Mouse (Mus musculus) layer of hippocampus, adult 8-10 months (tissue): ENCODE results near the gene Cntf. TPM values are rescaled to one million over a fixed set of nuclear protein-coding genes. Genes with fewer than 3 reads are reported as not detected.
A peak's percentile ranks its signal among the peaks of the same experiment; 100 is the strongest.
"Not testable (repeated sequence)": the region's sequence is repeated elsewhere in the genome, so short reads cannot be mapped to it uniquely, and the experiment has no call there.

Experiments
- DNase-seq, 2 experiments: peaks; one replicate each; pipeline ENCODE4 v3.0.0; 2022; ENCODE audit warnings: low spot score in 2 of 2
- total RNA-seq, 4 experiments: library from RNA; stranded (reverse); gene quantifications; 2 replicates each; pipeline ENCODE4 v1.2.4; 2022

The Cntf gene
- total RNA-seq, 4 experiments from 2014 or later = 4.0 to 4.9 (median 4.6) TPM

DNA sequence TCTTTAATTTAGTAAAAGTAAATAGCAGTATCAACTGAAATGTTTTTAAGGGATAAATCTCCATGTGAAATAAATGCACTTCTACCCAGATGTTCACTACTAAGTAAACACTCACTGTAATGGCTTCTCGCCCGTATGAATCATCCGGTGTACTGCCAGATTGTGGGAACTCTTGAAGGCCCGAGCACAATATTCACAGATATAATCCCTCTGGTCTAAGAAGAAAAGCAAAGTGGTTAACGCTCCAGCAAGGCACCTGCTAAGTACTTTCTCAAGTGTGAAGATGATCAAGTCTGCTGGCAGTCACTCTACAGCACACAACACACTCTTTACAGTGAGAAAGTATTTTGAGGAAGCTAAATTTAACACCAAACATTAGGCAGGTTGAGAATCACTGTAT, 5.5 kb upstream of the Cntf start:
- DNase-seq = no peak

DNA sequence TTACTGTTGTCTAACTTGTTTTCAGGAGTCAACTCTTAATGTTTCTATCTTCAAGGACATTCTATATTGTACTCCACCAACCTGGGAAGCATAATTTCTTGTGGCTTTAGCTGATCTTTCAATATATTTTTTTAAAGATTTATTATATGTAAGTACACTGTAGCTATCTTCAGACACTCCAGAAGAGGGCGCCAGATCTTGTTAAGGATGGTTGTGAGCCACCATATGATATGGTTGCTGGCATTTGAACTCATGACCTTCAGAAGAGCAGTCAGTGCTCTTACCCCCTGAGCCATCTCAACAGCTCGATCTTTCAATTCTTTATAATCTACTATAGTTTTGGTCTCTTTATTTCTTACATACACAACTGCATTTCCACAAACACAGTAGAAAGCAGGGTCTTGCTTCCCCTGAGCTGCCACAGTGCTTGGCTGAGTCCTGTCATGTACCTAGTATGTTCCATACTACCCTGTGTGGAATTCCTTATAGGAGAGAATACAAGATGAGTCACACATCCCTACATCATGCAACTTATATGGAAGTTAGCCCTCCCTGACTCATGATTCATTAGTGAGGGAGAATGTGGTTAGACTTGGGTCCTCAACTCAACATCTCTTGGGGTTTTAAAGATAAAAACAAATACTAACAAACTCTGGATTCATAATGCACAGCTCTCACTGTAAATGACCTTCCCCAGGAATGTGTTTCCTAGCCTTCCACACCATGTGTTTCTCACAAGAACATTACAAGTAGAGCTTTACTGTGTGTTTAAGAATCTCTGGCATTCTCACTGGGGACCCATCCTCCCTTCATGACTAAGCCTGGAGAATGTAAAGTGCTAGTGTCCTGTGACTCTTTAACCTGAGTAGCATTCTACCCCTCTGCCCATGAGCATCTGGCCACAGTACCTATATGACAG, 3.0 kb downstream of the Cntf start:
- DNase-seq = no peak

- DNase-seq = peak; percentile 52 to 55
These were observed 5.8 kb downstream of the Cntf start for GRCm38 (mm10) chr19:12759656-12760055.

DNA sequence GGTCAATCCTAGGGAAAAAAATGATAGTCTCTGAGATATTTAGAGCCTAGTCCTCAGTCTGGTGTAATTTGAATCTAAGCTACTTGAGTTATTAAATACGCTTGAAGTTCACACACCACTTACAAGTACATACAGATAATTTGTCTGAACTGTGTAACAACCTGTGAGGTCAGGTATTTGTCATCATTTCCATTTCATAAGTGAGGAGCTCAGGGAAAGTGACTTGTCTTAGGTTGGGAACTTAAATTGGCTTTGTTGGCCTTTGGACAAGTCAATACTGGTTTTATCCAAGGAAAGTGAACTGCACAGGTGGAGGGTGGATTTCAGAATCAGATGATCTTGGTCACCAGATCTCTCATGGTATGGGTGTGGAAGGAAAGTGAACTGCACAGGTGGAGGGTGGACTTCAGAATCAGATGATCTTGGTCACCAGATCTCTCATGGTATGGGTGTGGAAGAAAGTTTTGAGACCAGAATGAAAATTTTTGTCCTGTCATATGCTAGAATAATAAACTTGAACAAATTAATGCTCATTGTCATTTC, 6.4 kb downstream of the Cntf start:
- DNase-seq = no peak

- no peak for DNase-seq
These were observed 9.1 kb downstream of the Cntf start for GRCm38 (mm10) chr19:12756286-12756685.

- DNase-seq = no peak
These were observed 33.5 kb downstream of the Cntf start for GRCm38 (mm10) chr19:12731950-12732349.

GRCm38 (mm10) chr19:12731036-12731435, 34.4 kb downstream of the Cntf start:
- DNase-seq = no peak

DNA sequence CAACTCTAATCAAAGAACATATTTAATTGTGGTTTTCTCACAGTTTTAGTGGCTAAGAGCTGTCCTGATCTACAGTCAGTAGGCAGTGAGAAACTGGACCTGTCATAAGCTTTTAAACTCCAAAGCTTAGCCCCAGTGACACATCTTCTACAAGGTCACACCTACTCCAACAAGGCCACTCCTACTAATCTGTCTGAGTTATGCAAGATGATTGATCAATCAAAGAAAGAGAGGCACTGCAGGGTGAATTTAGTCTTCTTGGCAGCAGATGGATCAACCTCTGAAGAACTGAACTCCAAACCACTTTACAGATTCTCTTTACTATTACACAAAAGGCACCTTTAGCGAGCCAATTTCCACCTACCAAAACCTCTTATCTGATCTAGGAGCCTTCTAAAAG, 39.6 kb downstream of the Cntf start:
- DNase-seq = no peak

DNA sequence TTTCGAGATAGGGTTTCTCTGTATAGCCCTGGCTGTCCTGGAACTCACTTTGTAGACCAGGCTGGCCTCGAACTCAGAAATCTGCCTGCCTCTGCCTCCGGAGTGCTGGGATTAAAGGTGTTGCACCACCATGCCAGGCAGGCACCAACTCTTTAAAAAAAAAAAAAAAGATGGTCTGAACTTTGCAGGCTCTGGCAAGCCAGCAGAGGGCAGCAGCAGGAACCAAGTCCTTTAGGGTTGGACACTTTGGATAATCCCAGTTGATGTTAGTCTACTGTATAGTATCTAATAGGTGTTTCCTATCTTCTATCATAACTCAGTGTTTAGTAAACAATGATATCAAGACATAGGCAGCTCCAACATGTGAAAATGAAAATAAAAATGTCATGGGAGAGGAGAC, 43.1 kb downstream of the Cntf start:
- no peak for DNase-seq

- not testable (repeated sequence) for DNase-seq
These were observed 43.8 kb downstream of the Cntf start for GRCm38 (mm10) chr19:12721596-12721995.

- DNase-seq = not testable (repeated sequence)
These were observed 44.5 kb downstream of the Cntf start for GRCm38 (mm10) chr19:12720919-12721318.

GRCm38 (mm10) chr19:12720463-12720862, 45.0 kb downstream of the Cntf start:
- DNase-seq = no peak

- no peak for DNase-seq
These were observed 46.2 kb downstream of the Cntf start for GRCm38 (mm10) chr19:12719189-12719588.

Other genes with a start within 250 kb of the Cntf start
- gene Fam111a, start 219.9 kb downstream of the Cntf start, total RNA-seq = 1 to 10 TPM; 1.4 to 3.9 (median 2.3) TPM
- not detected for gene Gm4952, start 165.7 kb downstream of the Cntf start, total RNA-seq
- gene Glyat, start 132.3 kb downstream of the Cntf start, total RNA-seq = under 1 TPM in 3 of 4 experiments, not detected in 1; 0.11 to 0.32 (median 0.16) TPM
- gene Olfr1442, start 95.2 kb downstream of the Cntf start, total RNA-seq = not detected
- gene Olfr1443, start 87.5 kb downstream of the Cntf start, total RNA-seq = not detected
- not detected for gene Keg1, start 69.8 kb downstream of the Cntf start, total RNA-seq
- 10 to 100 TPM; 87.1 to 94.7 (median 90.9) TPM for gene Zfp91, start 30.5 kb upstream of the Cntf start, total RNA-seq
- 1 to 10 TPM; 1.4 to 6.1 (median 2.7) TPM for gene Lpxn, start 30.6 kb upstream of the Cntf start, total RNA-seq
- not detected for gene Gm5244, start 81.0 kb upstream of the Cntf start, total RNA-seq
- gene Olfr1444, start 91.7 kb upstream of the Cntf start, total RNA-seq = not detected
- not detected for gene Olfr1445, start 118.2 kb upstream of the Cntf start, total RNA-seq
- gene Olfr1446, start 127.9 kb upstream of the Cntf start, total RNA-seq = not detected
- not detected for gene Olfr1447, start 138.1 kb upstream of the Cntf start, total RNA-seq
- not detected for gene Olfr1448, start 158.8 kb upstream of the Cntf start, total RNA-seq
- gene Olfr1449, start 165.2 kb upstream of the Cntf start, total RNA-seq = not detected
- not detected for gene Olfr1450, start 184.6 kb upstream of the Cntf start, total RNA-seq
- not detected for gene Olfr1451, start 229.4 kb upstream of the Cntf start, total RNA-seq